8 mouse cellular contexts compared by ENCODE assay signal in genomic region chr9:112235041-112235695, GRCm38 (mm10). TPM values are rescaled to one million over a fixed set of nuclear protein-coding genes. Genes with fewer than 3 reads are reported as not detected.
DNase-seq lines count a peak whose midpoint lies in the region; ATAC-seq and TF ChIP-seq lines count a peak whose summit lies in the region.

No protein-coding gene starts in this region.

- no peaks in the 10 kb centered on the region for H3K9me3 ChIP-seq in kidney, embryonic 16.5 days (ENCODE audit: low read length)
- no peaks in the 10 kb centered on the region for H3K9me3 ChIP-seq in forebrain, embryonic 12.5 days
- no peaks in the 10 kb centered on the region for H3K9me3 ChIP-seq in hindbrain, embryonic 14.5 days (ENCODE audit: control insufficient read depth, low read length)
- H3K9me3 ChIP-seq in liver, embryonic 13.5 days (replicated peaks): no peaks in the 10 kb centered on the region

- H3K4me3 ChIP-seq in kidney, embryonic 16.5 days (ENCODE audit: low read length): peak overlapping the region; percentile 46
- H3K4me3 ChIP-seq in kidney, adult 2 months (ENCODE audit: insufficient read depth, low read depth, low read length): no peak overlapping the region
- H3K4me3 ChIP-seq in forebrain, embryonic 12.5 days (replicated peaks): peak overlapping the region; percentile 57
- H3K4me3 ChIP-seq in hindbrain, embryonic 14.5 days (replicated peaks; ENCODE audit: low read length): peak overlapping the region; percentile 63
- peak overlapping the region; percentile 32 for H3K4me3 ChIP-seq in liver, embryonic 13.5 days (replicated peaks)

- peak overlapping the region; percentile 69 for H3K4me2 ChIP-seq in kidney, embryonic 16.5 days (replicated peaks; ENCODE audit: low read depth, low read length)
- H3K4me2 ChIP-seq in forebrain, embryonic 12.5 days: peak overlapping the region; percentile 95
- peak overlapping the region; percentile 88 for H3K4me2 ChIP-seq in hindbrain, embryonic 14.5 days (replicated peaks)
- peak overlapping the region; percentile 51 for H3K4me2 ChIP-seq in liver, embryonic 13.5 days

- TF ChIP-seq CTCF in kidney, adult 2 months (conservative IDR thresholded peaks at IDR 0.05; ENCODE audit: insufficient read depth, insufficient read length, low read depth, low read length): no peak
- no peak for TF ChIP-seq CTCF in brain, embryonic 14.5 days (IDR thresholded peaks at IDR 0.05; ENCODE audit: borderline replicate concordance, extremely low read depth, insufficient read depth, insufficient read length)

- peaks cover 64% of the 10 kb centered on the region for H3K27me3 ChIP-seq in kidney, embryonic 16.5 days (ENCODE audit: insufficient read depth, low read length)
- no peaks in the 10 kb centered on the region for H3K27me3 ChIP-seq in kidney, adult 2 months (replicated peaks; ENCODE audit: control insufficient read depth, insufficient read depth, low read length)
- peaks cover 60% of the 10 kb centered on the region for H3K27me3 ChIP-seq in forebrain, embryonic 12.5 days
- peaks cover 6% of the 10 kb centered on the region; the same call in 1 of the 2 replicates for H3K27me3 ChIP-seq in hindbrain, embryonic 14.5 days (ENCODE audit: control insufficient read depth, insufficient read depth, low read length)
- peaks cover 48% of the 10 kb centered on the region for H3K27me3 ChIP-seq in liver, embryonic 13.5 days

- WGBS in kidney, embryonic 16.5 days: under 1% methylated on average over 40 of the region's 44 CpGs
- under 1% methylated on average over 44 of the region's 44 CpGs for WGBS in kidney, adult 2 months
- WGBS in forebrain, embryonic 12.5 days: under 1% methylated on average over 44 of the region's 44 CpGs
- WGBS in hindbrain, embryonic 14.5 days: under 1% methylated on average over 44 of the region's 44 CpGs
- under 1% methylated on average over 44 of the region's 44 CpGs for WGBS in liver, embryonic 13.5 days (ENCODE audit: insufficient replicate concordance)

- peak overlapping the region; percentile 39; the same call in 1 of the 2 replicates for H3K9ac ChIP-seq in kidney, embryonic 16.5 days (replicated peaks; ENCODE audit: low read length)
- peak overlapping the region; percentile 71 for H3K9ac ChIP-seq in forebrain, embryonic 12.5 days
- peak overlapping the region; percentile 98 for H3K9ac ChIP-seq in hindbrain, embryonic 14.5 days
- no peak overlapping the region for H3K9ac ChIP-seq in liver, embryonic 13.5 days

- no peak for TF ChIP-seq POLR2A in kidney, adult 2 months (IDR thresholded peaks at IDR 0.05; ENCODE audit: low read depth, low read length)
- peak; percentile 34; the same call in 1 of the 2 replicates for TF ChIP-seq POLR2A in brain, embryonic 14.5 days (IDR thresholded peaks at IDR 0.05; ENCODE audit: borderline replicate concordance, extremely low read depth, insufficient read depth, insufficient read length, poor library complexity, severe bottlenecking)

- H3K27ac ChIP-seq in kidney, embryonic 16.5 days (ENCODE audit: low read length): no peak overlapping the region
- H3K27ac ChIP-seq in kidney, adult 2 months (ENCODE audit: insufficient read depth, low read depth, low read length): no peak overlapping the region
- H3K27ac ChIP-seq in forebrain, embryonic 12.5 days: peak overlapping the region; percentile 69
- peak overlapping the region; percentile 98 for H3K27ac ChIP-seq in hindbrain, embryonic 14.5 days
- H3K27ac ChIP-seq in liver, embryonic 13.5 days: no peak overlapping the region

- no peaks in the 10 kb centered on the region for H3K36me3 ChIP-seq in kidney, embryonic 16.5 days (ENCODE audit: insufficient read depth, low read length)
- H3K36me3 ChIP-seq in kidney, adult 2 months (ENCODE audit: control insufficient read depth, insufficient read depth, low read length): no peaks in the 10 kb centered on the region
- H3K36me3 ChIP-seq in forebrain, embryonic 12.5 days (replicated peaks): no peaks in the 10 kb centered on the region
- no peaks in the 10 kb centered on the region for H3K36me3 ChIP-seq in hindbrain, embryonic 14.5 days (replicated peaks; ENCODE audit: control insufficient read depth, insufficient read depth)
- H3K36me3 ChIP-seq in liver, embryonic 13.5 days: no peaks in the 10 kb centered on the region

- ATAC-seq in kidney, embryonic 16.5 days (ENCODE audit: low FRiP score, low TSS enrichment): peak; percentile 84
- peak; percentile 91 for ATAC-seq in forebrain, embryonic 12.5 days (ENCODE audit: low FRiP score)
- peak; percentile 92 for ATAC-seq in hindbrain, embryonic 14.5 days (ENCODE audit: low FRiP score)
- ATAC-seq in liver, embryonic 13.5 days (ENCODE audit: low read depth): peak; percentile 26; the same call in 1 of the 2 replicates

- no peak for DNase-seq in kidney, adult 2 months
- peak; percentile 87 for DNase-seq in brain, embryonic 14.5 days (ENCODE audit: low read depth)
- peak; percentile 78 for DNase-seq in hindbrain, embryonic 14.5 days (ENCODE audit: low spot score)
- DNase-seq in liver, embryonic 13.5 days: no peak
- peak; percentile 2 for DNase-seq in ovary, postnatal 14 days (ENCODE audit: low spot score)
- no peak for DNase-seq in yolk sac, embryonic 10.5 days (ENCODE audit: low spot score)

- H3K4me1 ChIP-seq in kidney, embryonic 16.5 days (ENCODE audit: insufficient read depth, low read length): peaks cover 14% of the 10 kb centered on the region
- H3K4me1 ChIP-seq in kidney, adult 2 months (ENCODE audit: control insufficient read depth, insufficient read depth, low read length): no peaks in the 10 kb centered on the region
- peaks cover 16% of the 10 kb centered on the region for H3K4me1 ChIP-seq in forebrain, embryonic 12.5 days
- no peaks in the 10 kb centered on the region; the same call in 1 of the 2 replicates for H3K4me1 ChIP-seq in hindbrain, embryonic 14.5 days (replicated peaks; ENCODE audit: control insufficient read depth, insufficient read depth, low read length)
- no peaks in the 10 kb centered on the region for H3K4me1 ChIP-seq in liver, embryonic 13.5 days (replicated peaks)

RNA-seq across cellular contexts. Expression of gene Arpp21, which starts 0.6 kb away (rescaled TPM):
- polyA plus RNA-seq in kidney, embryonic 16.5 days (2015; fragmentation: Nextera tagmentation; extraction: Ambion mirVana): 0.78 and 0.79 TPM in 2 replicates
- 0.18 and 0.74 TPM in 2 replicates for polyA plus RNA-seq in kidney, adult 2 months (2012; rRNA removed)
- polyA plus RNA-seq in brain, embryonic 14.5 days (2012; rRNA removed): 47.1 and 48.1 TPM in 2 replicates
- 8.3 and 10.4 TPM in 2 replicates for polyA plus RNA-seq in forebrain, embryonic 12.5 days (2016; fragmentation: Nextera tagmentation; extraction: Ambion mirVana)
- polyA plus RNA-seq in hindbrain, embryonic 14.5 days (2014; fragmentation: Nextera tagmentation; extraction: Ambion mirVana): 29.1 and 40.8 TPM in 2 replicates
- 0.81 and 1.1 TPM in 2 replicates for polyA plus RNA-seq in liver, embryonic 13.5 days (2015; fragmentation: Nextera tagmentation; extraction: Ambion mirVana)

Comparison
In these comparisons a context has a peak if more than half of its experiments do, and no peak if none do; other contexts are left out.
1. ATAC-seq: peak in every context shown above with its lines; median percentile 92 in hindbrain, embryonic 14.5 days; 91 in forebrain, embryonic 12.5 days; 84 in kidney, embryonic 16.5 days; 26 in liver, embryonic 13.5 days.
2. H3K27ac ChIP-seq: peak in forebrain, embryonic 12.5 days (single experiment) and hindbrain, embryonic 14.5 days (single experiment); none in kidney, embryonic 16.5 days (single experiment), kidney, adult 2 months (single experiment) and liver, embryonic 13.5 days (single experiment).
3. DNase-seq: peak in brain, embryonic 14.5 days (single experiment), hindbrain, embryonic 14.5 days (single experiment) and ovary, postnatal 14 days (single experiment); none in kidney, adult 2 months (single experiment), liver, embryonic 13.5 days (single experiment) and yolk sac, embryonic 10.5 days (single experiment).
4. Peak in every context shown above with its lines, with median percentiles within 50 percentile points of each other: H3K4me2 ChIP-seq.